Mouse (Mus musculus) embryonic facial prominence, embryonic 15.5 days (tissue): ENCODE data around the gene Camkv. TPM values are rescaled to one million over a fixed set of nuclear protein-coding genes. Genes with fewer than 3 reads are reported as not detected.

Source experiments
- ATAC-seq: fragments of 200-750 bp; cut with Nextera tagmentation; 2 replicates; pipeline ENCODE4 v1.8.0; 2017; ENCODE audit warnings: low read depth, moderate TSS enrichment; ENCODE audit not compliant: insufficient number of reproducible peaks, low FRiP score, low TSS enrichment
- H3K27ac ChIP-seq: fragments of 300-500 bp; sonication (generic); replicated peaks from 2 replicates; pipeline ENCODE4 v1.5.1; 2015; ENCODE audit warnings: mild to moderate bottlenecking, inconsistent platforms
- H3K27me3 ChIP-seq: fragments of 300-500 bp; sonication (generic); 2 replicates; pipeline ENCODE4 v1.6.1; 2015; ENCODE audit warnings: inconsistent platforms
- H3K36me3 ChIP-seq: fragments of 300-500 bp; sonication (generic); 2 replicates; pipeline ENCODE4 v1.6.1; 2015; ENCODE audit warnings: mild to moderate bottlenecking, inconsistent platforms
- H3K4me1 ChIP-seq: fragments of 300-500 bp; sonication (generic); 2 replicates; pipeline ENCODE4 v1.6.1; 2015; ENCODE audit warnings: inconsistent platforms
- H3K4me2 ChIP-seq: fragments of 300-500 bp; sonication (generic); replicated peaks from 2 replicates; pipeline ENCODE4 v1.6.1; 2015; ENCODE audit warnings: mild to moderate bottlenecking, inconsistent platforms
- H3K4me3 ChIP-seq: fragments of 300-500 bp; sonication (generic); replicated peaks from 2 replicates; pipeline ENCODE4 v1.5.1; 2015; ENCODE audit warnings: mild to moderate bottlenecking, inconsistent platforms
- H3K9ac ChIP-seq: fragments of 300-500 bp; sonication (generic); 2 replicates; pipeline ENCODE4 v1.6.1; 2015; ENCODE audit warnings: inconsistent platforms
- H3K9me3 ChIP-seq: fragments of 300-500 bp; sonication (generic); replicated peaks from 2 replicates; pipeline ENCODE4 v1.6.1; 2016; ENCODE audit warnings: inconsistent platforms
- WGBS: fragments of 180-500 bp; shearing (Covaris S2); methylation state at CpG from one replicate; pipeline ENCODE4 v1.1.7; 2015; 5-methylcytosine and 5-hydroxymethylcytosine counted together
- polyA plus RNA-seq: library from polyadenylated mRNA; unstranded; fragments of >200 nt; fragmentation: Nextera tagmentation; extraction: Ambion mirVana; gene quantifications from 2 replicates; pipeline ENCODE4 v1.2.1, GENCODE M21; 2015

Gene Camkv
- polyA plus RNA-seq, 1 experiment from 2014 or later, result 5.9 TPM

DNA sequence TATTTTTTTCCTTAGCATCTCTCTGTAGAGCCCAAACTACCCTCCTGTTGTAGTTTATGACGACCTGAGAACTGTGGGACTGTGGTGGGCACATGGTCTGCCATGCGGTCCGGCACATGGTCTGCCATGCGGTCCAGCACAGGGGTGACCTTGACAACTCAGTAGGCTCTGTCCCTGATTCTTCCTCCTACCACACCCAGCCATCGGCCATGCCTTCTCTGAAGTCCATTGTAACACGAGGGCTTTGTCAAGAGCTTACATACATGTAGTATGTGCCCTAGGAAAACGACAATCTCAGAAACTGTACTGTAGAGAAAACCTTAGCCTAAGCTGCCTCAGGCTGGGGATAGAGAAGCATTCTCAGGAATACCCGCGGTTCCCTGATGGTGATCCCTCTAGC, 29.2 kb downstream of the Camkv start:
- Histone ChIP-seq H3K4me3 (no peak overlapping the region), H3K27ac (no peak overlapping the region), H3K9me3 (no peaks in the 10 kb centered on the region), H3K4me2 (no peak overlapping the region), H3K27me3 (no peaks in the 10 kb centered on the region), H3K36me3 (peaks cover 55% of the 10 kb centered on the region; the same call in 1 of the 2 replicates), H3K9ac (no peak overlapping the region), H3K4me1 (no peaks in the 10 kb centered on the region)
- 92% methylated on average over 9 of the region's 9 CpGs for WGBS
- no peak for ATAC-seq

DNA sequence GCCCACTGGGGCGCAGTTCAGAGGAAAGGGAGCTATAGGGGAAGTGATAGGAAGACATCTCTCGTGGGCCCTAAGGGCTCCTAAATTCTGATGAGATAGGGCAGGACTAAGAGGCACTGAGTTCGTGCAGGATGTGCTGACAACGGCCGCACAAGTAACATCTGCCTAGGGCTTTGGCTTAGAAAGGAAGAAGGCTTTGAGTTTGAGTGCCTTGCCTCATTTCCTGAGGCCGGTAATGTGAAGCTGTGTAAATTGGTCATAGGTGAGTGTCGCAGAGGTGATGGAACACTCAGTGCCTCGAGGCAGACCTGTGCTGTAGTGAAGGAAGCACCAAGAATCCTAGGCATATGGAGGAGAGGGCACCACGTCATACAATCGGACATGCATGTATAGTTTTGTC, 31.2 kb downstream of the Camkv start:
- H3K4me1 ChIP-seq, result no peaks in the 10 kb centered on the region
- H3K27ac ChIP-seq, result no peak overlapping the region
- H3K9me3 ChIP-seq, result no peaks in the 10 kb centered on the region
- WGBS, result 85% methylated on average over 10 of the region's 10 CpGs
- no peaks in the 10 kb centered on the region for H3K27me3 ChIP-seq
- no peak overlapping the region for H3K4me2 ChIP-seq
- H3K4me3 ChIP-seq, result no peak overlapping the region
- no peak for ATAC-seq
- H3K36me3 ChIP-seq, result peaks cover 46% of the 10 kb centered on the region; the same call in 1 of the 2 replicates
- H3K9ac ChIP-seq, result no peak overlapping the region

DNA sequence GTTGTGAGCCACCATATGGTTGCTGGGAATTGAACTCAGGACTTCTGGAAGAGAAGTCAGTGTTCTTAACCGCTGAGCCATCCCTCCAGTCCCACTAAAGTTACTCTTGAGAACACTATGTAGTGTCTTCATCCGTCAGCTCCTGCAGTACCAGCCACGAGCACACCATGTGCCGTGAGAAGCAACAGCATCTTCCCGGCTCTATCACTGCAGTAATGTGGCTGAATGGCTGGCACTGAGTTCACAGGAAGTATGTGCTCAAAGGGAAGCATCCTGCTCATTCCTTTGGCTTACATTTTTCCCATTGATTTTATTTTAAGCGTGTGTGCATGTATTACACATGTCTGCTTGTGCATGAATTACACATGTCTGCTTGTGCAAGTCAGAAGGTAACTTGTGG, 32.0 kb downstream of the Camkv start:
- H3K27ac ChIP-seq, result no peak overlapping the region
- H3K4me1 ChIP-seq, result no peaks in the 10 kb centered on the region
- H3K9me3 ChIP-seq, result no peaks in the 10 kb centered on the region
- no peak overlapping the region for H3K4me2 ChIP-seq
- WGBS, result 74% methylated on average over 6 of the region's 6 CpGs
- no peak overlapping the region for H3K4me3 ChIP-seq
- peaks cover 40% of the 10 kb centered on the region; the same call in 1 of the 2 replicates for H3K36me3 ChIP-seq
- no peak for ATAC-seq
- H3K27me3 ChIP-seq, result no peaks in the 10 kb centered on the region
- no peak overlapping the region for H3K9ac ChIP-seq

DNA sequence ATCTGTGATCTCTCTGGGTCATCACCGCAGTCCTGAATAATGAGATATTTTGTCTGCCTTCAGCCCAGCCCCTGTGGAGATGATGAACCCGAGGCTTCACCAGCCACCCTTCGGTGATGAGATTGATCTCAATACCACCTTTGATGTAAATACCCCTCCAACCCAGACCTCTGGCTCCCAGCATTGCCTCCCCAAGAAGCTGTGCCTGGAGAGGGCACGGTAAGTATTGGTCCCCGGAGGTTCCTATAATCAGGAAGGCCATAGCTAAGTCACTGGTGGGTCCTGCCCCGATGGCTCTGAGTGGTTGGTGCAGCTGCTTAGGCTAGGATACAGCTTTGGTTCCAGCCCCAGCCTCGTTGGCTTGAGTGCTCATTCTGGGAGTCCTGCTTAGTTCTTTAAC, 33.1 kb downstream of the Camkv start:
- 91% methylated on average over 7 of the region's 7 CpGs for WGBS
- no peaks in the 10 kb centered on the region for H3K4me1 ChIP-seq
- H3K36me3 ChIP-seq, result peaks cover 33% of the 10 kb centered on the region; the same call in 1 of the 2 replicates

DNA sequence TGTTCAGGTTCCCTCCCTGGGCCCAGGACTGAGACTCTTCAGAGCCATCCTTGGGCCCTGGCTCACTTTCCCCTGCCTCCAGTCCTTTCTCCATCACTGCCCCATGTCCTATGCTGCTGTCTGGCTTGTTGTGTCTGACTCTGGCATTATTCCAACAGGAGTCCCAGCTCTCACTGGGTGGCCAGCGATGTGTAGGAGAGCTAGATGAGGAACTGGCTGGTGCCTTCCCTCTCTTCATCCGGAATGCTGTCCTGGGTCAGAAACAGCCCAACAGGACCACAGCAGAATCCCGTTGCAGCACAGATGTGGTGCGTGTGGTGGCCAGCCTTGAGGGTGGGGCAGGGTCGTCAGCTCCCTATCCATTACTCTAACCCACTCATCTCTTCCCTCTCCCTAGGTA, 34.8 kb downstream of the Camkv start:
- no peak overlapping the region for H3K27ac ChIP-seq
- H3K36me3 ChIP-seq, result peaks cover 22% of the 10 kb centered on the region; the same call in 1 of the 2 replicates
- no peak for ATAC-seq
- WGBS, result 85% methylated on average over 5 of the region's 5 CpGs
- no peak overlapping the region for H3K4me3 ChIP-seq
- peaks cover 2% of the 10 kb centered on the region; the same call in 1 of the 2 replicates for H3K4me1 ChIP-seq
- no peaks in the 10 kb centered on the region for H3K27me3 ChIP-seq
- H3K9me3 ChIP-seq, result no peaks in the 10 kb centered on the region
- no peak overlapping the region for H3K9ac ChIP-seq
- H3K4me2 ChIP-seq, result no peak overlapping the region

More for the DNA sequence above, 33.1 kb downstream of the Camkv start:
- no peaks in the 10 kb centered on the region for H3K27me3 ChIP-seq
- no peak overlapping the region for H3K4me3 ChIP-seq
- no peak overlapping the region for H3K4me2 ChIP-seq
- no peaks in the 10 kb centered on the region for H3K9me3 ChIP-seq
- no peak overlapping the region for H3K9ac ChIP-seq
- no peak for ATAC-seq
- H3K27ac ChIP-seq, result no peak overlapping the region

DNA sequence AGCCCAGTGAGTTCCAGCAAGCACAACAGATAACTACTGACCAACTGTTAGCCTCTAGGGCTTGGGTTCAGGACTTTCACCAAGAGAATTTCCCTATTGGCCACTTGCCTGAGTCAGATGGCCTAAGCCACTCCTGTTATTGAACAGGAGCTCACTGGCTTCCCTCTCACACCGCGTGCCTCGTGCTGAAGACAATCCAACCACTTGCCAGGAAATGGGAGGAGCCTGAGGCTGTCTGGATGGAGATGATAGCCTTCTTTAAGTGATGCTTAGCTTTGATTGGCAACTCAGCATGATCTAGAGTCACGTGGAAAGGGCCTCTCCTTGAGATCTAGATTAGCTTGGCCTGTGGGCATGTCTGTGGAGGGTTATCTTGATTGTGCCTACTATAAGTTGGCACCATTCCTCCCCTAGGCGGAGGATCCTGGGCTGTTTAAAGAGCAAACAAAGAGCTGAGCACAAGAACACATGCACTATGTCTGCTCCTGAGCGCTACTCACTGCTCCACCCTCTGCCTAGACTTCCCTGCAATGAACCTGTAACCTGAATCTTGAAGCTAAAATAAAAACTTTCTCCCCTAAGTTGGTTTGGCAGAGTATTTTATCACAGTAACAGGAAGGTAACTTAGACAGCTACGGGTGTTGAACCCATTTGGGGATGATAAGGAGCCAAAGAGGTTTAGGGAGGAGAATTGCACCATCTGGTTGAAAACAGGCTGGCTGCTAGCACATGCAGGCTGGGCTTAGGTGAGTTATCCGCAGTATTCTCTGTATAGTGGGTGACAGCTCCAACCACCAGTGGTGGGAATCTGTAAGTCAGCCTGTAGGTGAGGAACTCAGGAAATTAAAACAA, 36.4 kb downstream of the Camkv start:
- Histone ChIP-seq H3K9ac (no peak overlapping the region), H3K27me3 (no peaks in the 10 kb centered on the region), H3K36me3 (peaks cover 22% of the 10 kb centered on the region; the same call in 1 of the 2 replicates), H3K27ac (no peak overlapping the region), H3K4me2 (no peak overlapping the region), H3K9me3 (no peaks in the 10 kb centered on the region), H3K4me1 (peaks cover 7% of the 10 kb centered on the region; the same call in 1 of the 2 replicates), H3K4me3 (no peak overlapping the region)
- no peak for ATAC-seq
- 71% methylated on average over 8 of the region's 8 CpGs for WGBS

DNA sequence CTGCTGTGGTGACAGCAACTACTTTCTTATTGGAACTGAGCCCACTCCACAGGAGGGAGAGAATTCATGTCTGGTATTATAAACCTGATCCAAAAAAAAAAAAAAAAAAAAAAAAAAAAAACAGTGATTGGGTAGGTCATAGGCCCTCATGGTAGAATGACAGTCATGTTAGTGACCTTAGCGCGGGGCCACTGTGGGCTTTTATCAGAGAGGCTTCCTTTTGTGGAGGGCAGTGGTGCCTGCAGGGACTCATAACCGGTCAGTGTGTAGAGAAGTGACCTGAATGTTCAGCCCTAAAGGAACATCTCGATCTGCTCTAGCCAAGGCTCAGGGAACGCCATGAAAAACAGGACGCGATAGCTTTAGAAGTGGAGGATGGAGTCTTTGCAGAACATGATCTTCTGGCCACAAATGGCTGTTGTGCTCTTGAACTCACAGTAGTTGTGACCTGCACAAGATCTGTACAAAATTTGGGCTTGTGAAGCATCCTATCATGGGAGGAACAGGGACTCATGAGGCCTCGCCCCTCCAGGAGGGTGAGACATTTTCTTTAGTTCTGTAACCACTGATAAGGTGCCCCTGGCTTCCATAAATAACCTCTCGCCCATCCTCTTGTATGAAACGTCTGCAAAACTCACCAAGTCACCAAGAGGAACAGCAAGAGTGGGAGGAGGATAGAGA, 39.2 kb downstream of the Camkv start:
- peaks cover 12% of the 10 kb centered on the region; the same call in 1 of the 2 replicates for H3K36me3 ChIP-seq
- ATAC-seq, result no peak
- no peaks in the 10 kb centered on the region for H3K9me3 ChIP-seq
- 79% methylated on average over 10 of the region's 10 CpGs for WGBS
- H3K27ac ChIP-seq, result peak overlapping the region; percentile 28; the same call in 1 of the 2 replicates
- H3K4me1 ChIP-seq, result peaks cover 7% of the 10 kb centered on the region; the same call in 1 of the 2 replicates
- no peak overlapping the region for H3K9ac ChIP-seq
- H3K27me3 ChIP-seq, result no peaks in the 10 kb centered on the region
- H3K4me3 ChIP-seq, result no peak overlapping the region
- H3K4me2 ChIP-seq, result no peak overlapping the region

DNA sequence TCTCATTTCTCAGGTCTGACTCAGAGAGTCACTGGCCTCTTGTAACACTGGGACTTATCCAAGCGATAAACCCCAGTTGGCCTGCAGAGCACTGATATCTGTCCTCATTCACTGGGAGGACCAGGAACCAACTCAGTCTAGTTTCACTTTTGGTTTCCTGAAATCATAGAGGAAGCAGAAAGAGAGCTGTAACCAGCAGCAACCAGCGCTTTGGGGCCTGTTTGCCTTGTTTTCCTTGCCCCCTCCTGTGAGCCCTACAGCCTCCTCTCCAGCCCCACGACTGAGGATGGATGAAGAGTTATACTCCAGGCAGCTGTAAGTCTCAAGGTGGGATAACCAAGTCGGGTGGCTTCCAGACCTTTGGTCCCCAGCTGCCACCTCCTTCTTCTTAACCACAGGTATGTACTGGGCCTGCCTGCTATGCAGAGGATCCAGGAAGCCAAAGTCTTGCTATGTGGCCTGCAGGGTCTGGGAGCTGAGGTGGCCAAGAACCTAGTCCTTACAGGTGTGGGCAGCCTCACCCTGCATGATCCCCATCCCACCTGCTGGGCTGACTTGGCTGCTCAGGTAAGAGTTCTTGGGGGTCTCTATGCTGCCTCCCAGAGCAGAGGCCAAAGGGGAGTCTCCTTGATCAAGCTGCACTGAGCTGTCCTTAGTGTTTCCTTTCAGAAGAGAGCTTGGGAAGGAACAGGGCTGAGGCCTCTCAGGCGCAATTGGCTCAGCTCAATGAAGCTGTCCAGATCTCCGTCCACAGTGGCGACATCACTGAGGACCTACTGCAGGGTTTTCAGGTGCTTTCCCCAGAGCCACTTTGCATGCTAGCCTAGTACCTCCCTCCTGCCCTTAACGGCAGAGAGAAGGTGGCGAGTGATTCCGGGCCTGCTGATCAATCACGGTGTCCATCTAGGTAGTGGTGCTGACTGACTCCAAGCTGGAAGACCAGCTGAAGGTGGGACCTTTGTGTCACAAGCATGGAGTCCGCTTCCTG, 40.2 kb downstream of the Camkv start, which contains the start of gene Uba7:
TSS of gene Uba7 (plus strand) at position 107 of the 988 bp plus-strand sequence.
- peaks cover 16% of the 10 kb centered on the region for H3K4me1 ChIP-seq
- no peak for ATAC-seq
- H3K9me3 ChIP-seq, result no peaks in the 10 kb centered on the region
- H3K4me3 ChIP-seq, result no peak within 1 kb of the TSS
- H3K27me3 ChIP-seq, result no peaks in the 10 kb centered on the region
- peak within 1 kb of the TSS; percentile 35 for H3K27ac ChIP-seq
- no peak within 1 kb of the TSS for H3K9ac ChIP-seq
- no peak within 1 kb of the TSS for H3K4me2 ChIP-seq
- 71% methylated on average over 12 of the region's 12 CpGs for WGBS
- H3K36me3 ChIP-seq, result peaks cover 10% of the 10 kb centered on the region; the same call in 1 of the 2 replicates

DNA sequence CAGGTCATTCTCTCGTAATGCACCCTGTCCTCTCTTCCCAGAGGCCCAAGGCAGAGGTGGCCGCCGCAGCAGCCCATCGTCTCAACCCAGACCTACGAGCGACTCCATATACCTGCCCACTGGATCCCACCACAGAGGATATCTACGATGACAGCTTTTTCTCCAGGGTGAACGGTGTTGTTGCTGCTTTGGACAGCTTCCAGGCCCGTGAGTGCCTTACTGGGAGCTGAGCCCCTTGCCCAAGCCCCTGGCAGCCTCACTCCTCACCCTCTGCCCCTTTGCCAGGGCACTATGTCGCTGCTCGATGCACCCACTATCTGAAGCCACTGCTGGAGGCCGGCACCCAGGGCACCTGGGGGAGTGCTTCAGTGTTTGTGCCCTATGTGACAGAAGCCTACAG, 43.3 kb downstream of the Camkv start:
- H3K9ac ChIP-seq, result no peak overlapping the region
- peaks cover 47% of the 10 kb centered on the region for H3K4me1 ChIP-seq
- H3K4me2 ChIP-seq, result no peak overlapping the region
- H3K4me3 ChIP-seq, result no peak overlapping the region
- 89% methylated on average over 12 of the region's 12 CpGs for WGBS
- no peak overlapping the region for H3K27ac ChIP-seq
- H3K36me3 ChIP-seq, result no peaks in the 10 kb centered on the region
- no peak for ATAC-seq
- H3K9me3 ChIP-seq, result no peaks in the 10 kb centered on the region
- no peaks in the 10 kb centered on the region for H3K27me3 ChIP-seq

DNA sequence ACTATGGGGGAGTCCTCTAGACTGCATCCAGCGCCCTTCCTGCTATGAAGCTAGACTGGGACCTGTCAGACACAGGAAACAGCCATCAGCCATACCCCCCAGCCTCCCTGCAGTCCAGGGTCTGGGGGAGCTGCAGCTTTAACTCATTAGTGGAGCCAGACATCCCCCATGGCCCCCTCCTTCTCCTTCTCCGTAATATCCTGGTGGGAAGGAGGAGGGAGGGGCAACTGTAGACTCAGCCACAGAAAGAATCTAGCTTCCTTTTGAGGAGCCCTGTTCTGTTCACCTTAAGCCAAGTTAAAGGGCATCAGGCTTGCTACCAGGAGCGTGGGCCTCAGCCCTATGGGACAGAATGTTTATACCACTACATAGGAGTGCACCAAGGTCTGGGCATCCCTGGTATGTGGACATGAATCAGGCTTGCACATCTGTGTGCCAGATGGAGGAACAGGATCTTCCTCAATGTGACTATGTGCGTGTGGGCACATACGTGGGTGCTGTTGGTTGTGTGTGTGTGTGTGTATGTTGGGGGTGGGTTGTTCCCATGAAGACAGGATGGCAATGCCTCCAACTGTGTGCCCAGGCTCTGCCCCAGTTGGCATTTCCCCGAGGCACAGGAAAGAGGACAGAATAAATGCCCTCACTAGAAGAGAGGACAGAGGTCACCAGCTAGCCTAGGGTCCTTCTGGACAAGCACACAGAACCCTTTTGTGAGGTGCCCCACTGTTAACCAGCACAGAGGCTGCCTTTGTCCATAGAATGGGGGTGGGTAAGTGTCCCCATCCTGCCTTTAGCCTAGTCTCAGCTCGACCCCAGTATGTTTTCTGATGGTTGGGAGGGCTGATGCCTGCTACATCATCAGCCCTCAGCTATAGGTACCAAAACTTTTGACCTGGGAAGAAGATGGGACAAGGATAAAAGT, 46.5 kb downstream of the Camkv start:
- H3K4me1 ChIP-seq, result peaks cover 59% of the 10 kb centered on the region
- H3K9me3 ChIP-seq, result no peaks in the 10 kb centered on the region

More for the DNA sequence above, 46.5 kb downstream of the Camkv start:
- Histone ChIP-seq H3K9ac (peak overlapping the region; percentile 1; the same call in 1 of the 2 replicates), H3K27me3 (no peaks in the 10 kb centered on the region), H3K36me3 (no peaks in the 10 kb centered on the region), H3K4me2 (peak overlapping the region; percentile 80), H3K4me3 (peak overlapping the region; percentile 84), H3K27ac (peak overlapping the region; percentile 98)
- peak; percentile 62 for ATAC-seq
- 20% methylated on average over 7 of the region's 7 CpGs for WGBS
